Mouse (Mus musculus): Measurements from ENCODE around the gene Dusp1.

DNA sequence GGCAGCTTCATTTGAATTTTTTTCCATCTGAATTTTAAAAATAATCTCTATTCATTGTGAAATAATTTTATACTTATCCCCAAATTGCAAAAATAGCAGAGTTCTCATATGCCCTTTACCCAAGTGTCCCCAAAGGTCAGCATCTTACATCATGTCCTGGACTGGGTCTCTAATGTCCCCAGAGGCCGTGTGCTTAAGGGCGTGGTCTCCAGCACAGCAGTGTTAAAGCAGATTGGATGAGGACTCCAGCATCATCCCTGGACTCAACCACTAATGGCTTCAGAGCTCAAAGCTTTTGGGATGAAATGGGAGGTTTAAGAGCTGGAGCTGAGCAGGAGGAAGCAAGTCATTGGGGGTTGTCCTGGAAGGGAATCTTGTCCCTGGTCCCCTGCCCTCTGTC, 44.6 kb upstream of the Dusp1 start:
- TF ChIP-seq ZNF384 (IDR thresholded peaks at IDR 0.05; ENCODE audit: low read depth, low read length), result no peak
- TF ChIP-seq CTCF (conservative IDR thresholded peaks at IDR 0.05 in 1 of 2, IDR thresholded peaks at IDR 0.05 in 1 of 2; ENCODE audit: low read depth in 2 of 2, low read length in 2 of 2), result no peak
